In genomic region chr1:39942935-39943334, GRCm38 (mm10) we compare ENCODE assay signal across 8 mouse cellular contexts. TPM values are rescaled to one million over a fixed set of nuclear protein-coding genes. Genes with fewer than 3 reads are reported as not detected.
A peak's percentile ranks its signal among the peaks of the same experiment; 100 is the strongest.
DNase-seq lines count a peak whose midpoint lies in the region; ATAC-seq and TF ChIP-seq lines count a peak whose summit lies in the region.

No protein-coding gene starts in this region.

- H3K27me3 ChIP-seq in heart, embryonic 13.5 days (replicated peaks): no peaks in the 10 kb centered on the region
- H3K27me3 ChIP-seq in embryonic facial prominence, embryonic 15.5 days: no peaks in the 10 kb centered on the region

- ATAC-seq in heart, embryonic 13.5 days (ENCODE audit: extremely low read depth, insufficient number of reproducible peaks, low FRiP score, low TSS enrichment): no peak
- ATAC-seq in embryonic facial prominence, embryonic 15.5 days (ENCODE audit: insufficient number of reproducible peaks, low FRiP score, low TSS enrichment, low read depth): no peak

- H3K4me2 ChIP-seq in heart, embryonic 13.5 days: peak overlapping the region; percentile 61
- peak overlapping the region; percentile 15; the same call in 1 of the 2 replicates for H3K4me2 ChIP-seq in embryonic facial prominence, embryonic 15.5 days (replicated peaks)

- 29% methylated on average over 8 of the region's 8 CpGs for WGBS in heart, embryonic 13.5 days
- 24% methylated on average over 8 of the region's 8 CpGs for WGBS in embryonic facial prominence, embryonic 15.5 days
- WGBS in olfactory bulb, adult 2 months: 1% methylated on average over 8 of the region's 8 CpGs

- H3K27ac ChIP-seq in heart, embryonic 13.5 days (replicated peaks): peak overlapping the region; percentile 74
- H3K27ac ChIP-seq in embryonic facial prominence, embryonic 15.5 days (replicated peaks): peak overlapping the region; percentile 72
- H3K27ac ChIP-seq in olfactory bulb, adult 2 months (ENCODE audit: insufficient read depth, low read depth, low read length): peak overlapping the region; percentile 84

- TF ChIP-seq CTCF in olfactory bulb, adult 2 months (IDR thresholded peaks at IDR 0.05; ENCODE audit: insufficient read depth, low read depth, low read length): no peak

- H3K9me3 ChIP-seq in heart, embryonic 13.5 days: no peaks in the 10 kb centered on the region
- H3K9me3 ChIP-seq in embryonic facial prominence, embryonic 15.5 days (replicated peaks): no peaks in the 10 kb centered on the region

- intact Hi-C loops in heart, postnatal 14 days (cut with DNase I): no loop called here

- H3K4me3 ChIP-seq in heart, embryonic 13.5 days: peak overlapping the region; percentile 20; the same call in 1 of the 2 replicates
- no peak overlapping the region for H3K4me3 ChIP-seq in embryonic facial prominence, embryonic 15.5 days (replicated peaks)
- H3K4me3 ChIP-seq in olfactory bulb, adult 2 months (ENCODE audit: insufficient read depth, low read depth, low read length): no peak overlapping the region

- H3K36me3 ChIP-seq in heart, embryonic 13.5 days: no peaks in the 10 kb centered on the region
- H3K36me3 ChIP-seq in embryonic facial prominence, embryonic 15.5 days: no peaks in the 10 kb centered on the region

- no peak for TF ChIP-seq POLR2A in olfactory bulb, adult 2 months (IDR thresholded peaks at IDR 0.05; ENCODE audit: insufficient read depth, low read depth, low read length)

- H3K9ac ChIP-seq in heart, embryonic 13.5 days: peak overlapping the region; percentile 54
- H3K9ac ChIP-seq in embryonic facial prominence, embryonic 15.5 days: no peak overlapping the region

- no peak for DNase-seq in heart, postnatal 14 days
- DNase-seq in layer of hippocampus, postnatal 10 days (ENCODE audit: low spot score in 2 of 2): peak; percentile 70 to 75
- no peak for DNase-seq in thymus, postnatal 0 days (ENCODE audit: low spot score)
- no peak for DNase-seq in B cell, adult 2 months
- DNase-seq in thymus, postnatal 10 days (ENCODE audit: low spot score in 2 of 2): no peak

- peaks cover 99% of the 10 kb centered on the region for H3K4me1 ChIP-seq in heart, embryonic 13.5 days
- H3K4me1 ChIP-seq in embryonic facial prominence, embryonic 15.5 days: peaks cover 84% of the 10 kb centered on the region
- peaks cover 33% of the 10 kb centered on the region for H3K4me1 ChIP-seq in olfactory bulb, adult 2 months (ENCODE audit: control insufficient read depth, insufficient read depth, low read length)

RNA-seq across cellular contexts. Expression of gene Map4k4, which starts 42.2 kb away (rescaled TPM):
- 17.5 and 21.1 TPM in 2 replicates for polyA plus RNA-seq in heart, embryonic 13.5 days (2015; fragmentation: Nextera tagmentation; extraction: Ambion mirVana)
- 100 to 1,000 TPM; 175 to 185 TPM for total RNA-seq in heart, postnatal 14 days (2021)
- polyA plus RNA-seq in embryonic facial prominence, embryonic 15.5 days (2015; fragmentation: Nextera tagmentation; extraction: Ambion mirVana): 34.4 and 41.3 TPM in 2 replicates
- 100 to 1,000 TPM; 238 to 240 TPM for total RNA-seq in layer of hippocampus, postnatal 10 days (2021)
- 300 and 913 TPM in 2 replicates for polyA plus RNA-seq in olfactory bulb, adult 2 months (2012; ENCODE audit: insufficient read depth, insufficient read length, low replicate concordance, missing spikeins)
- polyA plus RNA-seq in thymus, postnatal 0 days (2015; fragmentation: Nextera tagmentation; extraction: Ambion mirVana): 19.7 and 32.0 TPM in 2 replicates

Comparison
In these comparisons a context has a peak if more than half of its experiments do, and no peak if none do; other contexts are left out.
1. DNase-seq: peak in layer of hippocampus, postnatal 10 days (2 of 2); none in heart, postnatal 14 days (0 of 2), thymus, postnatal 0 days (single experiment), B cell, adult 2 months (0 of 2) and thymus, postnatal 10 days (0 of 2).
2. Peak in every context shown above with its lines, with median percentiles within 50 percentile points of each other: H3K27ac ChIP-seq.